Mouse (Mus musculus): ENCODE measurements around the gene Sorcs3.

Gene Sorcs3

DNA sequence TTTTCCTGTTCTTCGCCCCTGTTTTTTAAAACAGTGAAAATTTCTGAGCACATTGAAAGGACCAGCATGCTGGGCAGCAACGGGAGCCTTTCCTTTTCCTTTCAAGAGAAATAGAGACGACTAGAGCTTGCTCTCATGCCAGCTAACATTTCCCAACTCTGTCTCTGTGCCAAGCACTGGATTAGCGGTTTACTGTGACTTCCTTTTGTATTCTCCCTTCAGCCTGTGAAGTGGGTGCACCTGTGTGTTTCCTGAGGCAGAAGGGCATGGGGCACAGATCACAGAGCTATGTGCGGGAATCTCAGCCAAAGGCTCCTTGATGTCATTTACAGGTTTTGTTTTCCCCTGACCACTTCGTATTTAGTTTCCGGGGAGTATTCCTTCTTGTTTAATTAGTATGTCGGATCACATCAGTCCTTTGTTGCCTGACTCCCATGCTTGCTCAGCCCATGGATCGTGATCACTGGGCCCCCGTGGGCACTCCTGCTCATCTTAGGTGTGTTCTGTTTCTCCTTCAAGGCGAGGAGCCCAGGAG, 172.2 kb downstream of the Sorcs3 start:
- DNase-seq (ENCODE audit: low read depth, low spot score): no peak

DNA sequence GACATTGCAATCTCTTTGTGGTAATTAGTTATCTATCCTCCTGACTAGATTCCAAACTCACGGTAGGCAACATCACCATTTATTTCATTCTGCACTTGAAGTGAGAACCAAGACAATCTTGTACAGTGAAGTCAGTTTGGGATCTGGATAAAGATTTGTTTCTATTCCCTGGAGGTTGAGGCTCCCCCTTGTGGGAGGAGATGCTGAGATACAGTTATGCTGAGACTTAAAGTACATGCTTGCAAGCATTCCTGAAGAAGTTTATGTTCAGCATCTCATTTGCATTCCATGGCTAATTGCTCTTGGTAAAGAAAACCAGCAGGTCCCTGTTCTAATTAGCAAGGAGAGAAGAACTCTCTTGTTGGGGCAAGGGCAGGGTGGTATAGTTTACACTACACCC, 185.7 kb downstream of the Sorcs3 start:
- DNase-seq (ENCODE audit: low read depth, low spot score): no peak

DNA sequence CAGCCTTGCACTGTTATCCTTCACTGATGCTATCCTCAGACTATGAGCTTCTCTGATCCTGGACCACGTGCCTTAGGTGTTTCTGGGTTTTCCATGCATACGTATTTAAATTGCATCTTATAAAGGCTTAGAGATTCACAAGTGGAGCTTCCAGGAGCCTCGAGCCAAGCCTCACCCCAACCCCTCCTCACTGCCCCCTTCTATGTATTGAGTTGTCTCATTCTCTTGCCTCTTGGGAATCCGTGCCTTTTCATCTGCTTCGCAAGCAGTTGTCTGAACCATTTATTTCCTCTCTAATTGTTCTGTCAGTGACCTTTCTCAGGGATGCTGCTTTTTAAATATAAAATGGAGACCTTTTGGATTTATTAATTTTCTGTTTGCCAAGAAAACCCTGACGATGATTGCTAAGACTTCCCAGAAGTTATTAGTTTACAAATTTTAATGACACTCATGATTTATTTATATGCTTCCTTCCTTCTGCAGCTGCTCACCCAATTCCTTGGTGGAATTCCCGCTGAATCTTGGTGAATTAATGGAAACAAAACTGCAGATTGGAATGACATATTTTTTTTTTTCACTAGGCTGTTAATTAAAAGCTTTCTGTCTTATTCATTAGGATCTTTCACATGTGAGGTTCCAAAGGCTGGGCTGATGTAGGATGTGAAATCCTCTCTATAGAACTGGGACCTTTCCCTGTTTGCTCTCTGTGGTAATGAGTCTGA, 199.1 kb downstream of the Sorcs3 start:
- no peak for DNase-seq (ENCODE audit: low read depth, low spot score)

DNA sequence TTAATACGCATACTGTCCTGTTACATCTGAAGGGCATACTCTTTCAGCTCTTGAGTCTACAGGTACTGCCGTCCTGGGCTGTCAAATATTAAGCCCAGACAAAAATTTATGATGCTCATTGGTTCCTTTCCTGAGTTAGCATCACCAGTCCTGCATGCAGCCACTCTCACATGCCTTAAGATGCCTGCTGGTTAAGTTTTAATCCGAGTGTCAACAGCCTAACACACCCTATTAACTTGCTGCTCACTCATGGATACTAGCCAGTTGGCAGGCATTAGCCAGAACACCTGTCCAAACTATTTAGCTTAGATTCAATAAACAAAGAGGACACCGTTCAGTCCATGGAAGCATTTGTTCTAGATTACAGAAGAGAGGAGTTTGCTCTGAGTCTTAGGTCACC, 202.4 kb downstream of the Sorcs3 start:
- DNase-seq (ENCODE audit: low read depth, low spot score): no peak

DNA sequence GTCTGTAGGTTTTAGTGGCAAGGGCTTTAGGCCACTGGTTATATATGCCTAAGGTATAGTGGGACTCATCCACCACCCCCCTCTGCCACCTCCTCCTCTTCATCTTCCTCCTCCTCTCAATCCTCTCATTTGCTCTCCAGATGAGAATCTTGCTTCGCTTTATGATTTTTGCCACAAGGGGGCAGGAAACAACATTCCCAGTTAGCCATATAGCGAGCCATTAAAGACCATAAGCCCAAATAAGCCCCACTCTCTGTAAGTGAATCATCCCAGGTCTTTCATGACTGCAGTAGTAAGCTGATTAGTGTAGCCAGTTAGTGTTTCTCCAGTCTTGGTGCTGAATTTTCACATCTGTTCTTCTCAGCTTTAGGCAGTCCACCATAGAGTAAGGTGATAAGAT, 205.5 kb downstream of the Sorcs3 start:
- DNase-seq (ENCODE audit: low read depth, low spot score): no peak

DNA sequence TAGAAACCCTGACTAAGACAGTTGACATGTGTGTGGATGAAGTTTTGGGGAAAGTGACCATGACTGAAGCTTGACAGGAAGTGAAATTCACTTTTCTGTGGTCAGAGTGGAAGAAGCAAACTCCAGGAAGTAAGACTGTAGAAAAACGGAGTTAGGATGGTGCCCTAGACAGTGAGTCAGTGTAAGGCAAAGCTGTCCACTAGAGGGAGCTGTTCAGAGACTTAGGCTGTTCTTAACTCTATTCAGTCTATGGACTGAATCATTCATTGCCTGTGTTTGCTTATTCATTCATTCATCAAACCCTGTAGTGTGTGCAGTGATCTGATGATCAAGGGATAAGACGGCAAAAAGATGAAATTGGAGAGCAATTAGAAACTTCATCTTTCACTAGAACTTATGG, 208.0 kb downstream of the Sorcs3 start:
- DNase-seq (ENCODE audit: low read depth, low spot score): no peak

DNA sequence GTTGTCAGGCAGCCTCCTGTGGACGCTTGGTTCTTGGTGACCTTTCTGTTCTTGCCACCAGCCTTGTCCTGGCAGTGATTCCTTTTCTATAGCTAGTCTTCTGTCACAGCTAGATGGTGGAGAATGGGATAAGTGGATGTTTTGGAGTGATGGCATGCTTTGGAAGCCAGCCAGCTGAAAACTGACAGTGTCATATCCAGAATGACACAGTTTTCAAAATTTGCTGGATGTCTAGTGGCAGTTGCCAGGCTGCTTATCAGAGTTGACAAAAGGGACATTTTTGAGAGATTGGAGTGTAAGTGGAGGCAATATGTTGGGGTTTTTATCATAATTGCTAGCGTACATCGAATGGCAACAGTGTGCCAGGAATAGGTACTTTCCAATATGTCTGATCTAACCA, 212.5 kb downstream of the Sorcs3 start:
- no peak for DNase-seq (ENCODE audit: low read depth, low spot score)

DNA sequence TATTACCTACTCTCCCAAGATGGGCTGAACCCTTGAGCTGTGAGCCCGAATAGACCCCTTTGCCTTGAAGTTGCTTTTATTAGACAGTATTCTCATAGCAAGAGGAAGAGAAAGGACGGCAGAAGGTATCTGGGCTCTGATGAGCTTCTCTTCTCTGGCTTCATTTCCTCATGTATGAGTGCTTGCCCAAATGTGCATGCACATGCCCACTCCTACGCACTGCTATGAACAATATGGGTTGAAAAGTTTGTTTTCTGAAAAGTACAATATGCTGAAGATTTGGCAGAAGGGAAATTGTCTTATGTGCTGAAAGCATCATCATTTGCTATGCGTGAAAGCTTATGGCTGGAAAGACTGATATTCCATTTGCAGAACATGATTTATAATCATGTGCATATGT, 223.4 kb downstream of the Sorcs3 start:
- no peak for DNase-seq (ENCODE audit: low read depth, low spot score)

DNA sequence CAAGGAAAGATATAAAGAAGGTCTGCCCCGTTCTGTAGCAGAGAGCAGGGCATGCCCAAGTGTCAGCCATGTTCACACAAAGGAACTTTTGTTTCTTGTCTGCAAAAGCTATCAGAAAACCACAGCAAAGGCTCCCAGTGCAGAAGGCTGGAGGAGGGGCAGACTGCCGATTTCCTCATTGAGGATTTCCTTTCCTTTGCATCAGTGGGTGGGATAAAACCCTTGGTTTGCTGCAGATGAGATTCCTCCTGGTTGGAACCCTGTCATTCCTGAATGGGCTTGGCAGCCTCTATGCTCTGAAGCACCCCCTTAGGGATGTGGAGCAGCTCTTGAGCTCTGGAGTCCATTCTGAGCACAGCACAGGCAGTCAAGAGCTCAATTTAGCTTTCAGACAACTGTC, 223.9 kb downstream of the Sorcs3 start:
- no peak for DNase-seq (ENCODE audit: low read depth, low spot score)

DNA sequence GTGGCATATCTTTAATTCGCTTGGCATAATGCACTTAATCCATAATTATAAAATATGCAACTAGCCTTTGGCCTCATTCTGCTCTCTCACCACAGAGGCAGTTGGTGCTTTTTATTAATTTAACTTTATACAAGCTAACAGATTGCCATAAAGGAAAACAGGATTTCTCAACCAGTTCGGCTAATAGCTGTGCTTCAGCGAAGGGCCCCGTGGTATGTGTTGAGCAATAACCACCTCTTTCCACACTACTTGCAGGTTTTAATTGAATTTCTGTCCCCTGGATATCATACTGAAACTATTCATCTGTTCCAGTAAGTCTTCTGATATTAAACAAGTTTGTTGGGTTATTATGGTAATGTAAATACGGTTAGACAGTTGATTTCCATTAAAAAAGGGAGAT, 224.5 kb downstream of the Sorcs3 start:
- DNase-seq (ENCODE audit: low read depth, low spot score): no peak

DNA sequence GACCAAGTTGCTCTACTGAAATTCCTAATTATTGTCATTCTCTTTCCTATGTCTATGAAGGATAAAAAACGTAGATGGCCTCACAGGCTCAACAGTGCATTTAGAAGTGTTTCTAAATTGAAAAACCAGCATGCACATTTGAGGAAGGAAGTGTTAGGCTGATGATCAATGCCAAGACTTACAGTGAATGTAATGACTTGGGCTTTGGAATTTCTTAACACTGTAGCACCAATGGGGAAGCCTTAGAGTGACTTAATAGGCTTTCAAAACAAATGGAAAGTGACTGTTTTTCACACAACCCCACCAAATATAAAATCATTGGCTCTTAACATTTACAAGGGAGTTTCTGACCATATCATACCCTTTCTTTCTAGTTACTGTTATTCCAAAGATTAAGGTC, 232.6 kb downstream of the Sorcs3 start:
- no peak for DNase-seq (ENCODE audit: low read depth, low spot score)

DNA sequence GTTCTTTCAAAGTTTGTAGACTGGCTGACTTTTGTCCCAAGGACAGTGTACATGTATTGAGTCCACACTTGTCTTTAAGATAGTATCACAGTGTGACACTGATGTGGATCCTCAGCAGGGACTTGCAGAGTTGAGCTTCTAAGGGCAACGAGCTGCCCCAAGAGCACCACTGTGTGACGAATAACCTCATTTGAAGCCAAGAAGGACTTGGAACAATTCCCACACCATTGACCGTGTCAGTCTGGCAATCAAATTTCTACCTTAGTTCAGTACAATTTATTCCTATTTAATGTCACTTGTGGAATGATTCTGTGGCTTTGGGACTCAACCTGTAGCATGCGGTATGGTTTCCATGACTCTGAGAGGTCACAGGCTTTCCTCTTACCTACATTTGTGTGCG, 255.3 kb downstream of the Sorcs3 start:
- DNase-seq (ENCODE audit: low read depth, low spot score): no peak

DNA sequence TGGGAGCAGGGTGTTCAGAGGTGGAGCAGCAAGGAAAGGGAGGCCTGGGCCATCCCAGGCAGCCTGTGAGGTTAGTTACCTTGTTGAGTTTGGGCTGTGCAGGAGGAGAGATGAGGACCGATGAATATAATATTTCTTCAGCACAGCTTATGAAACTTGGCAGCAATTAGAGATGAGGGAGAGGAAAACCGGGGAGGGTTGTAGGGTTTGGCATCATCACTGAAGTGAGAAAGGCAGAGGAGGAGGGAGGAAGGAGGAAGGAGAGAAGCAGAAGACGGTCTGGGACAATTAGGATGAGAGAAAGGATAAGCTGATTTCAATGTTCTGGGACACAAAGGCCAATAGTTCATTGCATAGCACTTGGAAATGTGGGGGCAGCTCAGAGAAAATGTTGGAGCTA, 256.6 kb downstream of the Sorcs3 start:
- DNase-seq (ENCODE audit: low read depth, low spot score): no peak

DNA sequence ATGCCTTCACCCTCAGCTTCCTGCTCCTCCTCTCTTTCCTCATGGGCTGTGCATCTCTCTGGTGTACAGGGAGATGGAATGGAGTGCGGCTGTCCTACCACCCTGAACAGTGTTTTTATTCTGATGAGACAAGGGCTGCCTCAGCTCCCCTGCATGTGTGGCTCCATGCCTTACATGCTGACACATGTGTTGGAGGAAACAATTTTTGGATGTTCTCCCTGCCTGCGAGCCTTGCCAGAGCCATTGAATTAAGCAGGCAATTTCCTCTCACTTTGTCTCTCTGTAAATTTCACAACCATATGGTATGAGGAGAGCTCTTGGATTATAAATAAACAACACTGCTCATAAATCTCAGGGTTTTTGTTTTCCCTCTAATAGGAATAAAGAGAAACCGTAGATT, 257.7 kb downstream of the Sorcs3 start:
- no peak for DNase-seq (ENCODE audit: low read depth, low spot score)

DNA sequence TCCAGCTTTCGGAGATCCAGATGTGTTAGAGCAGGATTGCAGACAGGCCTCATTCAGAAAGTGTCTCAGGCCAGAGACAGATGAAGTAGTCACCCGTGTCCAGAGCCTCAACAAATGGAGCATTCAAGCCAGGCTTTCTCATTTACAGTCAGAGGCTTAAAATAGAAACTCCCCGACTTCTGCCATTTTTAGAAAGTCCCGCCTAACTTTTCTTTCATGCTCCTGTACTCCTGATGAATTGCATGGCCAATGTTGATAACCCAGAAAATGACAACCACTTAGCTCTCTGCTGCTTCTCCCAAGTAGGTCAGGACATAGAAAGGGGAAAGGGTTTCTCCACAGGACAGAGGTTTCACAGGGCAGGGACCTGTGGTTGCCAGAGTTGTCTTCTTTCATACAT, 261.6 kb downstream of the Sorcs3 start:
- no peak for DNase-seq (ENCODE audit: low read depth, low spot score)

DNA sequence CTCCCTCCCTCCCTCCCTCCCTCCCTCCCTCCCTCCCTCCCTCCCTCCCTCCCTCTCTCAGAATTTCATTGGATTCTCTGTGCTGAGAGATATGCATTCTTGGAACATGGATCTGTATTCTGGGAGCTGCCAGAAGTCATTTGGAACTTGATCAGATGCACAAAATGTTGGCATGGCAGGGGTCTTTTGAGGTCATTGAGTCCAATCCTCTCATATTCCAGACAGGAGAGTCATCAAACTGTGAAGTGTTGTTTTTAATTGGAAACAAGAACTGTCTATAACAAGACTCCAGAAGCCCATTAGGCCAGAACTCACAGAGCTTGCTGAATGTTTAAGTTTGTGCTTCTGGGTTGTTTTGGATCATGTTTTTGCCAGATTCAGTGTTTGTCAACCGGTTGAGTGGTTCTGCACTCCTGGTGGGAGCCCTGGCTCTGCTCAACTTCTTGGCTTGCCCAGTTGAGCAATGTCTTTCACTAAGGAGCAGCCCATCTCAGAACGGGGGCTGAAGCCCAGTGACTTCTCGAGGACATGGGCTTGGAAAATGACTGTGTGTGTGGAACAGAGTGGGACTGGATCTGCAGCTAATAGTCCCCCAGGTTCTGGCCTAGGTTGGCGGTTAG, 264.1 kb downstream of the Sorcs3 start:
- DNase-seq (ENCODE audit: low read depth, low spot score): no peak

DNA sequence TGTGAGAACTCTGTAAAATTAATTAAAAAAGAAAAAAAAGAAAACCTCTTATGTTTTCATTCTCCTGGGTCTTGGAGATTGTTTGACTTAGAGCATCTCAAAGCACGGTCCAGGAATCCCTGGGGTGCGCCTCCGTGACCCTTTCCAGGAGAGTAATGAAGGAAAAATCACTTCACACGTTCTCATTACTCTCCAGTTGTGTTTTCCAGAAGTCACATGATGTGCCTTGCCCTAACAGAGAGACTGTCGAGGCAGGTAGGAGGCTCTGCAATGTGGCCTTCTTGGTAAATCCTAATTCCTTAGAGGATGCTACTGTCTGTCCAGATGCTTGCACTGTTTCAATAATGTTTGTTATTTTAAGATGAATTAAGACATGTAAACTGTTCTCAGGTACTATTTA, 266.1 kb downstream of the Sorcs3 start:
- no peak for DNase-seq (ENCODE audit: low read depth, low spot score)

DNA sequence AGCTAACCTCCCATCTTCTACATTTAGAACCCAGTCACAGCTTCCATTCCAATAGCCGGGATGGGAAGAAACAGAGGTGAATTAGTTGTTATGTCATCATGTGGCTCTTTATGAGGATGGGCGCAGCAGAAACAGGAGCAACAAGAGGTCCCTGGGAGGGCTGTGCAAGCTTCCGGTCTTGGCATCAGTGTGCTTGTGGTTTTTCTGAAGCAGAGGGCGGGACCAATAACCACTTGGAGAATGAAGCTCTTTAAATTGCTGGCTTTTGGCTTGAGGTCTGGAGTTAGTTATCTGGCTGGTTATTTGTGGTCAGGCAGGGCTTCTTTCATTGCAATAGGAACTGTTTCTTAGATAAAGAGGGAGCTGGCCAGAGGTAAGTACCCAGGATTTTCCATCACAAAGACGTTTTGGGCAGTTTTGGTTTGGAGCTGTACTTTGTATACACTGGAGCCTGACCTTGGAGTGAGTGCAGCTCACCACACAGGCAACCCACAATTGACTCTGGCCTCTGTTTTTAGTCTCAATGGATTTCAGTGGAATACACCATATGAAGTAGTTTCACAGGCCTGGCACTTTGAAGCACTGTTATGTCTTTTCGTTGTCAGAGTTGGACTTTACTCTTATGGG, 270.1 kb downstream of the Sorcs3 start:
- DNase-seq (ENCODE audit: low read depth, low spot score): no peak

DNA sequence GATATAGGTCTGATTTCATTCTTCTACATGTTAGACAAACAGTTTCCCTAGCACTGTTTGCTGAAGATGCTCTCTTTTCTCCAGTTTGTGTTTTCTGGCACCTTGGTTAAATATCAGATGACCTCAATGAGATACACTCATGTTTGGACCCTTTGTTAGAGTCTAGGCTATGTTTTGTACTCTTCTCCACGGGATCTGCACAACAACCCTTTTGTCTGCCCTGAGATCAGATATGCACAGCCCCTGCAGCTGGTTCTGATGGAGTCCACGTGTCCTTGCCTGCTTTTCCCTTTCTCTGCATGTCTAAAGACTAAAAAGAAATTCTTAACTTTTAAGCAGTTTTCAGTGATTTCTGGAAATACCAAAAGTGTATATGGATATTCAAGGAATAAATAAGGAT, 273.0 kb downstream of the Sorcs3 start:
- DNase-seq (ENCODE audit: low read depth, low spot score): no peak

DNA sequence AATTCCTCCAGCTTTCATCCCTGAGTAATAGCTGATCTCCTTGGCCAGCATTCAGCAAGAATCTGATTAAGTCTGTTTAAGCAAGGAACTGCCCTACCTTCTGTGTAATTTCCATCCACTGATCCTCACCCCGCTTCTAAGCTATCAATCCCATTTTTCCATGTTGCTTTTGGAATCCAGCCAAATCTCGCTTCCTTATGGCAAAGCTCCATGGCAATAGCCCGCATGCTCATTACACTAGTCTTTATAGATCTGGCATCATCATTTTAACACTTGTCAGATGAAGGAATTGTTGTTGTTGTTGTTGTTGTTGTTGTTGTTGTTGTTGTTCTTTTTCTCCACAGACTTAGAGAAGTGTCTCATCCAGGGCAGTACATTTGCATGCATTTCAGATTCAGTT, 277.1 kb downstream of the Sorcs3 start:
- no peak for DNase-seq (ENCODE audit: low read depth, low spot score)

DNA sequence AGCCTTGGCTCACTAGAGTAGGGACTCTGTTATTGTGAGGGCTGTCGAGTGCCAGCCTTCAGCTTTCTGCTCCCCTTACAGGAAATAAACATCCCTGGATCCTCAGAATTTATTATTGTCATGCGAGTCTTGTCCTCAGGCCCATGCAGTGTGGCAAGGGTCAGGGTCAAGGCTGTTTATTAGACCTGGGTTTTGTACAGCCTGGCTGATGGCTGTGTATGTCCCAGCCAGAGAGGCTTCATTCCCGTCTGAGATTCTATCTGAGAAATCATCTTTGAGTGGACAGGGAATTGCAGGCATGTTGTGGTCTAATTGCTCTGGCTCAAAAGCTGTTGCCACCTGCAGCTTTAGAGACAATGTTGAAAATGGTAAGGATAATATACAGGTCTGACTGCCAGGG, 285.3 kb downstream of the Sorcs3 start:
- no peak for DNase-seq (ENCODE audit: low read depth, low spot score)

DNA sequence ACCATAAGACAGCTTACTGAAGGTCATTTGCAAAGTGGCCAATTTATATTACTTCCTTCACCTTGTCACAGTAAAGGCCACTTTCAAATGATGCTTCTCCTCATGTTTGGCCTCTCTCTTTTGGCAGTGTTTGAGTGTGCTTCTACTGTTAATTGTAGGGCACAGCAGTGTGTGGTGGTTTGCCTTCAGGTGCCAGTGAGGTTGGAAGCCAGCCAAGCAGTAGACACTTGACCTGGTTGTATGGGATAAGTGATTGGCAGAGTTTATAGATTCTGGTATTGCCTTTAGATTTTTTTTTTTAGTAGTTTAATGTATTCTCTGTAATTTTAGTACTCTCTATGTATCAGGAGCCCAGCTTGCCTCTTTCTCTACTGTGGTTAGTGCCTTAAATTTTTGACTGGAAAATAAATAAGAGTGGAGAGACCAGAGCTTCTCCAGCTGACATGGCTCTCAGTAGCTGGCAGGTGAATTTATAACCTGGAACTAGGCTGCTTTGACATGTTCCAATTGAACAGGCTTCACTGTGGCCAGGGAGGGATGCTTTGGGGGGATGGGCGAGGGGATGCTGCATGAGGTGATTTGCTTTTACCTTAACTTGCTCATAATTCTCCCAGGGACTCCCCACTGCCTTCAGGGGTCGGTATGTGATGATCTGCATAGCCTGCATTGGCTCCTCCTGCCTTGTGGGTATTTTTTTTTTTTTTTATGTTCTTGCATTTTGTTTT, 298.2 kb downstream of the Sorcs3 start:
- no peak for DNase-seq (ENCODE audit: low read depth, low spot score)

All from embryo, embryonic 11.5 days (tissue).